Mouse (Mus musculus) liver, adult 2 months (tissue): ENCODE results near the gene Foxd2. TPM values are rescaled to one million over a fixed set of nuclear protein-coding genes. Genes with fewer than 3 reads are reported as not detected.

Experiments
- DNase-seq: peaks from one replicate; pipeline ENCODE4 v3.0.0-alpha.2; 2011; ENCODE audit warnings: low read depth, low spot score; ENCODE audit errors: extremely low read depth
- H3K27ac ChIP-seq: fragments of 200-500 bp; replicated peaks from 2 replicates; pipeline ENCODE4 v1.5.1; 2012; ENCODE audit warnings: low read depth, mild to moderate bottlenecking, control low read depth, inconsistent platforms, low read length; ENCODE audit not compliant: insufficient read depth
- H3K27me3 ChIP-seq: fragments of 200-500 bp; 2 replicates; pipeline ENCODE4 v1.6.1; 2012; ENCODE audit warnings: mild to moderate bottlenecking, moderate library complexity, low read length, inconsistent platforms; ENCODE audit not compliant: control insufficient read depth, insufficient read depth
- H3K36me3 ChIP-seq: fragments of 200-500 bp; 2 replicates; pipeline ENCODE4 v1.6.1; 2012; ENCODE audit warnings: low read length, inconsistent platforms; ENCODE audit not compliant: control insufficient read depth, insufficient read depth
- H3K4me1 ChIP-seq: fragments of 200-500 bp; 2 replicates; pipeline ENCODE4 v1.6.1; 2011; ENCODE audit warnings: low read length; ENCODE audit not compliant: control insufficient read depth, insufficient read depth
- H3K4me3 ChIP-seq: fragments of 200-500 bp; 2 replicates; pipeline ENCODE4 v1.5.1; 2011; ENCODE audit warnings: low read depth, mild to moderate bottlenecking, control low read depth, low read length, moderate library complexity; ENCODE audit not compliant: insufficient read depth
- H3K79me2 ChIP-seq: fragments of 200-500 bp; 2 replicates; pipeline ENCODE4 v1.6.1; 2012; ENCODE audit warnings: inconsistent platforms, mild to moderate bottlenecking, low read length, moderate library complexity; ENCODE audit not compliant: control insufficient read depth, insufficient read depth
- H3K9ac ChIP-seq: fragments of 200-500 bp; 2 replicates; pipeline ENCODE4 v1.6.1; 2012; ENCODE audit warnings: low read depth, mild to moderate bottlenecking, control low read depth, inconsistent platforms, low read length
- CTCF ChIP-seq: fragments of 200-500 bp; IDR thresholded peaks from 2 replicates; pipeline ENCODE4 v1.5.1; 2011; ENCODE audit warnings: low read depth, low read length, control low read depth
- POLR2A ChIP-seq: fragments of 200-500 bp; IDR thresholded peaks from 2 replicates; pipeline ENCODE4 v1.6.1; 2011; ENCODE audit warnings: low read length, control low read depth; ENCODE audit not compliant: insufficient read depth; ENCODE audit errors: extremely low read depth
- WGBS: fragments of 180-500 bp; shearing (Covaris S2); methylation state at CpG from one replicate; pipeline ENCODE4 v1.1.7; 2018; 5-methylcytosine and 5-hydroxymethylcytosine counted together
- polyA plus RNA-seq: library from polyadenylated mRNA; depleted of rRNA; stranded (reverse); fragments of >200 nt; gene quantifications from 2 replicates; pipeline ENCODE4 v1.2.3, GENCODE M21; 2012
- total RNA-seq: library from RNA; depleted of rRNA; stranded (reverse); fragments of >200 nt; gene quantifications from 2 replicates; pipeline ENCODE4 v1.2.3, GENCODE M21; 2014

Gene Foxd2
- total and polyA plus RNA-seq, 2 experiments = 0.02 to 0.09 TPM

GRCm38 (mm10) chr4:114909602-114910484 is 1.2 kb upstream of the Foxd2 start:
- no peaks in the 10 kb centered on the region for H3K36me3 ChIP-seq
- TF ChIP-seq POLR2A (no peak), CTCF (peak; percentile 72)
- H3K79me2 ChIP-seq = no peaks in the 10 kb centered on the region
- peaks cover 21% of the 10 kb centered on the region for H3K27me3 ChIP-seq
- H3K4me1 ChIP-seq = no peaks in the 10 kb centered on the region
- H3K9ac ChIP-seq = 0 out of 2 replicates have a peak overlapping the region, but pooled peaks have one; percentile 38
- 9% methylated on average over 20 of the region's 20 CpGs for WGBS
- H3K27ac ChIP-seq = no peak overlapping the region
- DNase-seq = no peak
- H3K4me3 ChIP-seq = peak overlapping the region; percentile 64

- TF ChIP-seq CTCF (no peak), POLR2A (no peak)
- peaks cover 30% of the 10 kb centered on the region for H3K27me3 ChIP-seq
- peak overlapping the region; percentile 64; the same call in 1 of the 2 replicates for H3K4me3 ChIP-seq
- DNase-seq = no peak
- H3K79me2 ChIP-seq = no peaks in the 10 kb centered on the region
- H3K27ac ChIP-seq = no peak overlapping the region
- H3K9ac ChIP-seq = peak overlapping the region; percentile 45
- WGBS = 3% methylated on average over 99 of the region's 103 CpGs
- H3K4me1 ChIP-seq = no peaks in the 10 kb centered on the region
- no peaks in the 10 kb centered on the region for H3K36me3 ChIP-seq
Measured at GRCm38 (mm10) chr4:114907951-114908828, 483 bp downstream of the Foxd2 start.

- H3K4me3 ChIP-seq = peak overlapping the region; percentile 64; the same call in 1 of the 2 replicates
- no peaks in the 10 kb centered on the region for H3K79me2 ChIP-seq
- no peak for DNase-seq
- H3K36me3 ChIP-seq = no peaks in the 10 kb centered on the region
- H3K4me1 ChIP-seq = no peaks in the 10 kb centered on the region
- H3K27me3 ChIP-seq = peaks cover 35% of the 10 kb centered on the region
- TF ChIP-seq CTCF (no peak), POLR2A (0 out of 2 replicates have a peak, but pooled peaks have one; percentile 8)
- WGBS = 9% methylated on average over 73 of the region's 74 CpGs
- peak overlapping the region; percentile 45; the same call in 1 of the 2 replicates for H3K9ac ChIP-seq
- no peak overlapping the region for H3K27ac ChIP-seq
Measured at GRCm38 (mm10) chr4:114907056-114907917, 1.4 kb downstream of the Foxd2 start.

GRCm38 (mm10) chr4:114905969-114906680 is 2.5 kb downstream of the Foxd2 start:
- no peak for DNase-seq

GRCm38 (mm10) chr4:114905501-114905900 is 3.2 kb downstream of the Foxd2 start:
- no peaks in the 10 kb centered on the region for H3K4me1 ChIP-seq
- H3K9ac ChIP-seq = no peak overlapping the region
- DNase-seq = no peak
- no peak overlapping the region for H3K27ac ChIP-seq
- H3K79me2 ChIP-seq = no peaks in the 10 kb centered on the region
- WGBS = 67% methylated on average over 3 of the region's 3 CpGs
- TF ChIP-seq POLR2A (no peak), CTCF (no peak)
- H3K36me3 ChIP-seq = no peaks in the 10 kb centered on the region
- no peak overlapping the region for H3K4me3 ChIP-seq
- peaks cover 49% of the 10 kb centered on the region for H3K27me3 ChIP-seq

More at GRCm38 (mm10) chr4:114905969-114906680, 2.5 kb downstream of the Foxd2 start:
- H3K36me3 ChIP-seq = no peaks in the 10 kb centered on the region
- TF ChIP-seq POLR2A = no peak
- no peak for TF ChIP-seq CTCF
- no peak overlapping the region for H3K9ac ChIP-seq
- peaks cover 45% of the 10 kb centered on the region for H3K27me3 ChIP-seq
- 34% methylated on average over 10 of the region's 10 CpGs for WGBS
- no peak overlapping the region for H3K4me3 ChIP-seq
- no peaks in the 10 kb centered on the region for H3K4me1 ChIP-seq
- H3K79me2 ChIP-seq = no peaks in the 10 kb centered on the region
- H3K27ac ChIP-seq = no peak overlapping the region
